Mouse (Mus musculus): ENCODE measurements at regions not wholly inside any gene's neighbourhood (a gene's known extent, or its start where the extent isn't known, plus 50 kb on each side); places are given as distances from the start of the nearest gene placed in this dataset.

GRCm38 (mm10) chr1:190297666-190298327 is 127.3 kb upstream of the Prox1 start:
- no peak for DNase-seq (ENCODE audit: low spot score)

- DNase-seq (ENCODE audit: low spot score): no peak
Observed at GRCm38 (mm10) chr1:190290061-190290460, 119.5 kb upstream of the Prox1 start.

DNA sequence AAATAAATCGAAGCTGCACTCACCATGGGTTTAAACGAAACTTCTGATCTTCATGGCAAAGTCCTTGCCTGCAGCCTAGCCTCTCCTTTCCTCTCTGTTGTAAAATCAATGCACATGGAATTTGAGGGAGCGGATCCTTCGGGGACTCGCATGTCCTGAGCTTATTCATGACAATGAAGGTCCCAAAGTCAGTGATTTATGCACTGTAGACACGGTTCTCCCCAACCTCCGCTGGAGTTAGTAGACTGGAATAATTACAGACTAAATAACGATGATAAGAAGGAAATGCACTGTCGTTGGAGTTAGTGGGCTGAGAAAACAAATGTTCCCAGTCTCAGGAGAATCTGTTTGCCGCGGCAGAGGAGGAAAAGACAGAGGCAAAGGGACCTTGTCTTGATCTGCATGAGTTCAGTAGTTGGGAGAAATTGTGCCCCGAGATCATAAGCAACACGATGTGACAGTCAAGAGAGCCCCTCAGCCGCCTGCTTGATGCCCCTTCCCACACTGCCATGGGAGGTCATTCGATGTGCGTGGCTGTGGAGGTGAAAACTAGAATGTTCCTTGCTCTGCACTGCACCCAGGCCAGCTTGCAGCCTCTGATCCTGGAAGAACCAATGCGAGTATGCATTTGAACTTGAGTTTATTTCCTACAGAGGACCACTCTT is 116.1 kb upstream of the Prox1 start:
- no peak for DNase-seq (ENCODE audit: low spot score)

DNA sequence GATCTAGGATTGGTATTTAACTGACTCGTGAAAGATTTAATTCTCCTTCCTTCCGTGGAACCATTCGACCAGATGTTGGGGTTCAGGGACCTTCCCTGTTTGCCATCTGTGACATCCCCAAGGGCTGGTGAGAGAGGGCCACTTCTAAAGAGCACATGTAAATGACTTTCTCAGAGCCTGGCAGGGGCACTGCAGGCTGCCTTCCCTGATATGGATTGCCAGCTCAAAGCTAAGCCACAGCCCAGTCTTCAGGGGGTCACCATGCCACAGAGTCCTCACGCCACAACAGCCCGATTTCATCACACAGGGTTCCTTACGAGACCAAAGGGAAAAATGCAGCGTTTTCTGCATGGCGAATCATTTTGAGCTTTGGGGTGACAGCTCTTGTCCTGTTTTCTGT is 115.1 kb upstream of the Prox1 start:
- DNase-seq (ENCODE audit: low spot score): no peak

DNA sequence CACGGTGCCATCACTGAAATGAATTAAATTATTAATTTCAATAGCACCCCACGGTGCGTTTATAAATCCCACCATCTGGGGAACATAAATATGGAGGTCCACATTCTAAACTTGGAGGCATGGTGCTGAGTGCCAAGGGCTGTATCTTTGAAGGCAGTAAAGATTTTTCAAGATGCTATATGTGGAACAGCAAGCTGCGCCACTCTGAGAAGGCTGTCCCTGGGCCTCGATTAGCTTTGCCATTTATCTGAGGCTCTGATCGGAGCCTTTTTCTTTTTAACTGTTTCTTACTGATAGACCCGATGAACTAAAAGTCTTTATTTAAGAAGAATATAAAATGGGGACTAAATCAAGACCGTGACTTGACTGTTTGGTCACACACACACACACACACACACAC is 114.5 kb upstream of the Prox1 start:
- no peak for DNase-seq (ENCODE audit: low spot score)

GRCm38 (mm10) chr1:190284138-190284537 is 113.6 kb upstream of the Prox1 start:
- no peak for DNase-seq (ENCODE audit: low spot score)

- DNase-seq (ENCODE audit: low spot score): no peak
Observed at GRCm38 (mm10) chr1:190280081-190280858, 109.8 kb upstream of the Prox1 start.

GRCm38 (mm10) chr1:190274911-190275310 is 104.4 kb upstream of the Prox1 start:
- DNase-seq (ENCODE audit: low spot score): no peak

DNA sequence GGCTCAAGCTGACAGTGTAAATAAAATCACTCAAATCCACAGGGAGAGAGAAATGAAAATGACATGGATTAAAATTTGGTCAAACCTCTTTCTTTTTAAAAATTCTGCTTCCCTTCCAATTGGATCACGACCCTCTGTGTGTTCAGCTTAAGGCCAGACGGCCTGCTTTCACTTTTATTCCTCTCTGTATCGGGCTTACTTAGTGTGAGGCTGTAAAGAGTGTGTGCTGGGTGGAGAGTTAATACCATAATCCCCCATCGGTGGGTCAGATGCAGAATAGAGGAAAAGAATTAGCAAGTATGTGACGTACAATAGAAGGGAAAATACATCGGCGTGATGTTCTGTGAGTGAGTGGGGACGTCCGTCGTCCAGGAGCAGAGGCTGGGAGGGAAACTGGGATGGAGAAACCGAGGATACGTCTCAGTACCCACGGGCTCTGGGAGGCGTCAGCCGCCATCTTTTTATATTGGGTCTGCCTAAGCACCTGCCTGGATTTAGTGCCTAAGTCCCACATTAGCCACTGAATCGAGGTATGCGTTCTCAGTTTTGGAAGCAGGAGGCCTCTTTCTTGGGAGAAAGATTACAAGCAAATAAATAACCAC is 100.4 kb upstream of the Prox1 start:
- DNase-seq (ENCODE audit: low spot score): no peak

GRCm38 (mm10) chr1:190269181-190269580 is 98.7 kb upstream of the Prox1 start:
- no peak for DNase-seq (ENCODE audit: low spot score)

GRCm38 (mm10) chr1:190265085-190265780 is 94.7 kb upstream of the Prox1 start:
- no peak for DNase-seq (ENCODE audit: low spot score)

DNA sequence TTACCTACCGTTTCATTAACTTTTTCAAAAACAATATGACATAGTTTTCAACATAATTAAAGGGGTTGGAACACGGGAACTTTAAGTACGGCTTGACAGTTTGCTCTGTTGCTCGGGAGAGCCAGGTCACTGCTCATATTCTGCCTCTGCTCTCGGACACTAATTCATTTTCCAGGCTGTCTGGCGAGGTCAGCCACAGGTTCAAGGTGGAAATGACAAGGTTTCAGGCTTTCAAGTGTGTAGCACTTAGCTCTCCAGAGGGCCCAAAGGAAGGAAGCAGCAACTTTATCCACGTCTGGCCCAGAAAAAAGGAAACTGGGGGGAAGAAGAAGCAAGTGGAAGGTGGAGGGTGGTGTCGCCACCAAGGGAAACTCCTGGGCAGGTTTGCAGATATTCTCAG is 94.0 kb upstream of the Prox1 start:
- DNase-seq (ENCODE audit: low spot score): no peak

- DNase-seq (ENCODE audit: low spot score): peak; percentile 75
Observed at GRCm38 (mm10) chr1:190263620-190264019, 93.1 kb upstream of the Prox1 start.

DNA sequence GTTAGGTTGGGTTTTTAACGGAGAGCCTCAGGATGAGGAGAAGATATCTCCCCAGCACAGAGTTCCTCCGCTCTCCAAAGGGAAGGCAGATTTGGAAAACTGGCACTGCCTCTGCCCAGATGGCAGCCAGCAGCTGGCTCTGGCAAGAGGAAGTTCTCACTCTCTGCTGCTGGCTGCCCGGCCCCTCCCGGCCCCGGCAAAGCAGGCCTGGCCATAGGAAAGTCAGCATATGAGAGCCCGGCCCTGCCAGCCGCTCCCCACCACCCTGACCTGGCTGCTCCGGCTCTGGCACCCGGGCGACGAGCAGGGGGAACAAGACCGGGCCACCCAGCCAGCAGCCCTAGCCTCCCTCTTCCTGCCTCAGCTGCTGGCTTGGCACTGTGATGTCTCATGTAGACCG is 89.1 kb upstream of the Prox1 start:
- DNase-seq (ENCODE audit: low spot score): no peak

- peak; percentile 22 for DNase-seq (ENCODE audit: low spot score)
Observed at GRCm38 (mm10) chr1:190250574-190251246, 80.2 kb upstream of the Prox1 start.

- DNase-seq (ENCODE audit: low spot score): no peak
Observed at GRCm38 (mm10) chr1:190242526-190242925, 72.0 kb upstream of the Prox1 start.

- no peak for DNase-seq (ENCODE audit: low spot score)
Observed at GRCm38 (mm10) chr1:190239796-190240195, 69.3 kb upstream of the Prox1 start.

DNA sequence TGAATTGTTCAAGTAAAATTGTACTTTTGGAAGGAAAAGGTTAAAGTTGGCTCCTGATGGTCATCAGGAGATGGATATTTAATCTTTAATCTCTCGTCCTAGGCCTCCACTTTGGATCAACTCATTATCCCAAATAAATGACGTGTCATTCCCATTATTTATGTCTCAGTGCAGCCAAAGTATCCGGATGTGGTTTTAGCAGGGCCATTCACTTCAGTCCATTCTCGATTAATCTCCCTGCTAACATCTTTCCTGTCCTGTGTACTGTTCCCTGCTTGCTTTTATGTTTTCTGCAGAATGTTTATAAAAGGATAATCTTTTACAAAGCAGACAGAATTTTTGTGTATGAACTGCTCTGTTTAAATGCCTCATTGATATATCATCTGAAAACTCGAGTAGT is 60.4 kb upstream of the Prox1 start:
- DNase-seq (ENCODE audit: low spot score): no peak

- no peak for DNase-seq (ENCODE audit: low spot score)
Observed at GRCm38 (mm10) chr1:190220417-190220816, 49.9 kb upstream of the Prox1 start.

All from retina, embryonic 14.5 days (tissue).